Mouse (Mus musculus) A20 (cell line): ENCODE results near the gene A530084C06Rik.
A peak's percentile ranks its signal among the peaks of the same experiment; 100 is the strongest.

Experiments
- DNase-seq: peaks from one replicate; pipeline ENCODE4 v3.0.0-alpha.2; 2011; ENCODE audit warnings: low read depth, low spot score

Gene A530084C06Rik

DNA sequence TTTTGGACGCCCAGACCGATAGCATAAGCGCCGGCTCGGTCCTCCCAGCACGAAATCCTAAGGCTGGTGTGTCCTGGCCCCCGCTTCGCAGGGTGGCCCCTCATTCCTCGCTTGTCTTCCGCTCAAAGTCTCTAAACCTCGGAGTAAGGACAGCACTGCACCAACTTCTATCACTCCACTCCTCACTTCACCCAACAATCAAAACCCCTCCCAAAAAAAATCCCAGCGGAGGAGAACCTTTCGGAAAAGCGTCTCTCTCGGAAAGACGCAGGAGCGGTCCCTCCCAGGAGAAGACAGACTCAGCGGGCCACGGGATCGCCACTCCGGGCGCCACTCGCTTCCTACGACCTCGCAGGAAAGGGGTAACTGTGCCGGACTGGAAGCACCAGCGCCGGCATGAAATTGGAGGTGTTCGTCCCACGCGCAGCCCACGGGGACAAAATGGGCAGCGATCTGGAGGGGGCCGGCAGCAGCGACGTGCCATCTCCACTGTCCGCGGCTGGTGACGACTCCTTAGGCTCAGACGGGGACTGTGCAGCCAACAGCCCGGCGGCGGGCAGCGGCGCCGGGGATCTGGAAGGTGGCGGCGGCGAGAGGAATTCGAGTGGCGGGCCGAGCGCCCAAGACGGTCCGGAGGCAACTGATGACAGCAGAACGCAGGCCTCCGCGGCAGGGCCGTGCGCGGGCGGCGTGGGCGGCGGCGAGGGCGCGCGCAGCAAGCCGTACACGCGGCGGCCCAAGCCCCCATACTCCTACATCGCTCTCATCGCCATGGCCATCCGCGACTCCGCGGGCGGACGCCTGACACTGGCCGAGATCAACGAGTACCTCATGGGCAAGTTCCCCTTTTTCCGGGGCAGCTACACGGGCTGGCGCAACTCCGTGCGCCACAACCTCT lies at the start of gene A530084C06Rik:
TSS of gene A530084C06Rik (minus strand) at position 813 of the 898 bp plus-strand sequence.
- no peak for DNase-seq

DNA sequence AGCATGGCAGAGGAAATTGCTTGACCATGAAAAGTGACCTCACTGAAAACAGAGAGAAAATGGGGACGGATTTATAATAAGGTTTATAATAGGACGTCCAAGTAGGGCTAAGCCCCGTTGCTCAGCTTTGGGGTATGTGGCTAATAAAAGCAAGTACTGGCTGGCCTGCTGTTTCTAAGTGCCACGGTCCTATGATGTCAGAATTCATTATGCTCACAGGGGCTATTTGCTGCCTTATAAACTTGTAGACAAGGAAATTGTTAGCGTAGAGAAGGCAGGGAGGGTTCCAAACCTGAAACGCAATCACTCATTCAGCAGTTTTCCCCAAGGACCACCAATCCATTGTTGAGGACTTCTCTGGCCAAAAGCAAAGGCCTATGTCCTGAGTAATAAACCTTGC lies 44.8 kb upstream of the A530084C06Rik start:
- no peak for DNase-seq

DNA sequence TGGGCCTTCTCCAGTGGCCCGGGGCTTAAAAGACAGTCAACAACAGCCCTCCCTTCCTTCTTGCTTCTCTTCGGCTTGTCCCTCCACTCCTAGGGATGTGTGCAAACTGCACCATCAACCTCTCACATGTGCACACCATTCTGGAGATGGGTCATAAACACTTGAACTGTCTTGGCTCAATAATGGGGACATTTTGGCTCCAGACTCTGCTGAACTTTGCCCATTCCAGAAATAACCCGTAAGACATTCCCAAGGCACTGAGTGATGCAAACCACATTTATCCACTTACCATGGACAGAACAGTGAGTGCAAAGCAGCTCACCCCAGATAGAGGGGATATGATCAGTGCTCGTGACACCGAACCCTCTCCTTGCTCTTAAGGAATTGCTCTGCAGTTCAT lies 40.4 kb upstream of the A530084C06Rik start:
- no peak for DNase-seq

DNA sequence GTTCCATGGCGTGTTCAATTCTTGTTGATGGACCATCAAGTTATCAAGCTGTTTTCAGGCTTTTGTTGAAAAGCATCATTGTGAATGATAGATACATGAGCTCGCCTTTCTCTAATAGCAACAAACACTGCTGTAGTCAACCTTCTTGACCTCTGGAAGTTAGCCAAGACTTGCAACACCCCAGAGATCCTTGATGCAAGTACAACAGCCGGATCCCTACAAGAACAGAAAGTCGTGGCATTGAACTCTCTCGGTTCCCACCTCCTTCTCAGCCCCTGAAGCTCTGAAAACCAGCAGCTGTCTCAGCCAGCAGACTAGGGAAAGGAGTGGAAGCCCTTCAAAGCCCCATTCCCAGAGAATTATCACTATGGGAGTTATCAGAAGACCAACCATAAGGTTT lies 28.2 kb upstream of the A530084C06Rik start:
- DNase-seq, result no peak

DNA sequence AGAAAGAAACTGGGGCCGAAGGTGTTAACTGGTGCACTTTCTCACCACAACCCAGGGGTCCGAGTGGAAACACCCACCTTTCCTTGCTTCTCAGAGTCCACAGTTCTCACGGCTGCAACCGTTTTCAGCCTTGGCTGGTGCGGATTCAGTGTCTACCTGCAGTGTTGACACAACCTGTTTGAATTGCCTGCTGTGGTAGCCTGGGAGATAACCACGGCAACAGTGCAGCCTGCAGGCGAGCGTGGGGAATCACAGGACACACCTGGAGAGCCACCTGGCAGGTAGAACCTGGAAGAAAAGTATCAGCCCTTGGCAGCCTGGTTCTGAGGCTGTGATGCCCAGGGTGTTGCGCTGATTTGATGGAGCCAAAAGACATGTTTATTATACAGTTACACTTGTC lies 20.7 kb upstream of the A530084C06Rik start:
- DNase-seq, result peak; percentile 8

DNA sequence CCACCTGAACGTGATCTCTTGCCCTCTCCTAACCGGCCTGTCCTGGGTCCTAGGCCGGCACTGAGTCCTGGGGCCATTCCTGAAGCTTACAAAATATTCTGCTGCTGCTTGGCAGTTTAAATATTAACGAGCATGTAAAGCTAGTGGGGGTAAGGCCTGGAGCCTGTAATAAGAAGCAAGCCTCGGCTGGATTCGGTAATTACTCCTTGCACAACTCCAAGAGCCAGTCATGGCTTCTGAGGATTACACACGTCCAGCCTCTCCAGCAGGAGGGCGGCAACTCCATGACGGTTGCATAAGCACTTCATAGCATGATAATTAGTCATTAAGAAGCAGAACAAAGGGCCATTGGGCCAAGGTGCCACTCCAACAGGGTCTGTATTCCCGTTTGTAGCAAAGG lies 19.3 kb upstream of the A530084C06Rik start:
- DNase-seq, result no peak

DNA sequence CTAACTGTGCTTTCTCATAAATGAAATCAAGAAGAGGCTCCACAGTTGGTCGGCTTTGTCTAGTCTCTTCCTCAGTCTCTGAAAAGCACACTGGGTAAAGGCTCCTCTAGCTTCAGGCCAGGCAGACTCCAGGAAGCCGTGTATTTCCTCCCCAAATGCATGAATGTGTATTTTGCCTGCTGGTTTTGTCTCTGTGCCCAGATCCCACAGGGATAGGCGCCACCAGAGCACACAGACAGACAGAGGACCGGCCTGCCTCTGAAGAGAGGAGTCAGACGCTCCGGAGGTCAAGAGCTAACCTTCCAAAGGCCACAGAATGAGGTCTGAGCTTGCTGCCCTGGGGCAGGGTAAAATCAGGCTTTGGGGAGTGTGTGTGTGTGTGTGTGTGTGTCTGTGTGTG lies 18.4 kb upstream of the A530084C06Rik start:
- no peak for DNase-seq

DNA sequence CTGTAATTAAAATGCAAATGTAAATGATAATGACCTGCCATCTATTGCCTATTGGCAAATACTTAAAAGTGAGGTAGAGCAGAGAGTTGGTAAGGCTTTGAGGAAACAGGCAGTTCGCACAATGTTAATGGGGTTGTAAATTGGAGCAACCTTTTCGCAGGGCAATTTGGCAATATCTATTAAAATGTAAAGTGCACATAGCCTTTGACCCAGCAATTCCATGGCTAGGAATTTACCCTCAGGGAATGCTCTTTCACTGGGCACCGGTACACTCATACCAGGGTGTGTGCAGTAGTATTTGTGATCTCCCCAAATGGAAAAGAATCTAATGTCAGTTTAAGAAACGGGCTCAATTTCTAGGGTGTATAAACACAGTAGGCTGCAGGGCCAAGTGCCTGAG lies 17.6 kb upstream of the A530084C06Rik start:
- no peak for DNase-seq

DNA sequence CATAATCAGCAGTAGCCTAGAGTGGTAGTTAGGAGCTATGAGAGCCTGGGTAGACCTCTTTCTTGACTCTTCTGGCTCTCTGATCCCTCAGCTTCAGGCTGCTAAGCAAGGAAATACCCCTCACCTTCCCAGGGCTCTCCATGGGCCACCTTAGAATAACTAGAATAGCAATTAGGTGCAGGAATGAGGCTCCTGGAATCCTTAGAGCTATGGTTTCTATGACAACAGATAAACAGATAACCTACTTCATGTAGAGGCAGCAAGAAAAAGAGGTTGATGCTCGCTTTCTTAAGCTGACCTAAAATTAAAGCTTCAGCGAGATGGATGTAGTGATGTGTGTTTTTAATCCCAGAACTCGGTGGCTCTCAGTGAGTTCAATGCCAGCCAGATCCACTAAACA lies 15.5 kb upstream of the A530084C06Rik start:
- DNase-seq, result no peak

DNA sequence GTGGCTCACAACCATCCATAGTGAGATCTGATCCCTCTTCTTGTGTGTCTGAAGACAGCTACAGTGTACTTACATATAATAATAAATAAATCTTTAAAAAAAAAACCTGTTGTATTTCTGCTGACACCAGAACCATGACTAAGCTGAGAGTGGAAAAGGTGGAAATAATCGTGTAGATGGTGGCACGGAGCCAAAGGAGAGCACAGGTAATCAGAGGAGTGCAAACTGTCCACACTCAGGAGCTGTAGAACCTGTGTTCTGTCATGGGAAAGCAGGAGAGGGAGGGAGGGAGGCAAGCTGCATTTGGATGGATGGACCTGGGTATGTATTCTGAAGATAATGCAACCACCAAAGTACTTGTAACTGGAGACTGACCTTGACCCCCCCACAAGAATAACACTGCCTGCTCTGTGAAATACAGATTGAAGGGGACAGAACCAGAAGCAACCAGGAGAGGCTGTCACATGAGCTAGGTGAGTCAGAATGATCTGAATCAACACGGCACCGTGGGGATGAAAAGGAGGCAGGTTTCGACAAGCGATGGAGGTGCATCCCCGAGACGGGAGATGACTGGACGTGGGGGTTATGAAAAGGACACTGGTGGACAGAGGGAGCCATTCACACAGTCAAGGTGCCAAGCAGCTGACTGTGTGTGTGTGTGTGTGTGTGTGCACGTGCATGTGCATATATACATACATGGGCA lies 13.8 kb upstream of the A530084C06Rik start:
- no peak for DNase-seq

DNA sequence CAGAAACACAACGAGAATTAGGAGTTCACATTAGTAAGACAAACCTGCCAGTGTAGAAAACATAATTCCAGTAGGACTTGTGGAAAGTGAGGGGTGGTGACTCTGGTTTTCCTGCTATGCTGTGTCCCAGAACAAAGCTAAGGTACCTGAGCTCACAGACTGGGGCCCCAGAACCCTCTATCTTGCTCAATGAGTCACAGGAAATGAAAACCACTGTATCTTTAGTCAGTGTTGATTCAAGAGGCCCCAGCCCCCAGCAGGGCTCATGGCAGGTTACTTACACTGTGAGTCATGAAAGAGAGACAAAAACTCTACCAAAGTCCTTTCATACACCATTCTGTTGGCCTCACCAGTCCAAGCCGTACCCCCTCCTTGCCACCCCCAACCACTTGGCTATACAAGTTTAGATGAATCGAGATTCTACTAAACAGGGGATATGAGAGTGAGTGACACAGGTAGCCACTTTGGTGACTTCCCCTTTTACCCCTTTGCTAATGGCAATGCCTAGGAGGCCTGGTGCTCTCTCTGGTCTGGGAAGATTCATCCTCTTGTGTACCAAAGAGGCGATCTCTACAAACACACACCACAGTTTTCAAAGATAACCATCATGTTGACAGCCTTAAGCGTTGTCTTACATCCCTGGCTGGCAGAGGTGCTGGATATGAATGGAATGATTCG lies 8.6 kb upstream of the A530084C06Rik start:
- peak; percentile 42 for DNase-seq

DNA sequence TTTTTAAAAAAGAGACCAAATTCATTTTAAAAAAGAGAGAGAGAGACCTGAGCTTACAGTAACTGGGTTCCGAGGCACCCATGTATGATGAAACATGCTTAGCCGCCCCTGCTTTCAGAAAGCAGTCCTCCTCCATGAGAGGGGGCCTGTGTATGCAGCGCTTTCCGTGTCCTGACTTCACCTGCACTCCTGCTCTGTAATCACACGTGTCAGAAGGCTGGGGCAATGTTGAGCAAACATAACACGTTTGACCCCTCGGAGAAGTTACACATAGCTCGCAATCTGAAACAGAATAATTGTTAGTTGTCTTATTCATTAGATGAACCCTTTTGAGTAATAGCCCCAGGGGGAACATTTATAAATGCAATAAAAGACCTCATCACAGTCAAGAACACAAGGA lies 8.0 kb upstream of the A530084C06Rik start:
- no peak for DNase-seq

DNA sequence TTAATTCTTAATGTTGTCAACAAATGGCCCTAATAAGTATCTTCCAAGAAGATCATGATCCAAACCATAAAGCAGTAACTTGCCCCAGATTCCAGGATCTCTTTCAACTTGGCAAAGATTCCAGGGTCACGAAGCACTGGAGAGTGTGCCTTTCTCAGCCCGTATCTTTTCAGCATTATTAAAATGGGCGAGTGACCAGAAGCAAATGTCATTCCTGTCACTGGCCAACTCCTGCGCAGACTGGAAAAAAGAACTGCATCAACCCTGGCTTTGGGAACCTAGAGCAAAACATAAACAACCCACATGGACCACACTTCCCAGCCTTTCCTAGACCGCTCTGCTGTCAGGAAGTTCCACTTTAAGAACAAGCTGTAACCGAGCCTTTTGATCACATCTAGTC lies 5.3 kb upstream of the A530084C06Rik start:
- DNase-seq, result no peak

DNA sequence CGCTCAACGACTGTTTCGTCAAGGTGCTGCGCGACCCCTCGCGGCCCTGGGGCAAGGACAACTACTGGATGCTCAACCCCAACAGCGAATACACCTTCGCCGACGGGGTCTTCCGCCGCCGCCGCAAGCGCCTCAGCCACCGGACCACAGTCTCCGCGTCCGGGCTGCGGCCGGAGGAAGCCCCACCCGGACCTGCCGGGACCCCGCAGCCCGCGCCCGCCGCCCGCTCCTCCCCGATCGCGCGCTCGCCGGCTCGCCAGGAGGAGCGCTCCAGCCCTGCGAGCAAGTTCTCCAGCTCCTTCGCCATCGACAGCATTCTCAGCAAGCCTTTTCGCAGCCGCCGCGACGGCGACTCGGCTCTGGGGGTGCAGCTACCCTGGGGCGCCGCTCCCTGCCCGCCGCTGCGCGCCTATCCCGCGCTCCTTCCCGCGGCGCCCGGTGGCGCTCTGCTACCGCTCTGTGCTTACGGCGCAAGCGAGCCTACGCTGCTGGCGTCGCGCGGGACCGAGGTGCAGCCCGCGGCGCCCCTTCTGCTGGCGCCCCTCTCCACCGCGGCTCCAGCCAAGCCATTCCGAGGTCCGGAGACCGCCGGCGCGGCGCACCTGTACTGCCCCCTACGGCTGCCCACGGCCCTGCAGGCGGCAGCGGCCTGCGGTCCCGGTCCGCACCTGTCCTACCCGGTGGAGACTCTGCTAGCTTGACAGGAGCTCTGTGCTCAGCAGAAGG lies 449 bp upstream of the A530084C06Rik start:
- no peak for DNase-seq

DNA sequence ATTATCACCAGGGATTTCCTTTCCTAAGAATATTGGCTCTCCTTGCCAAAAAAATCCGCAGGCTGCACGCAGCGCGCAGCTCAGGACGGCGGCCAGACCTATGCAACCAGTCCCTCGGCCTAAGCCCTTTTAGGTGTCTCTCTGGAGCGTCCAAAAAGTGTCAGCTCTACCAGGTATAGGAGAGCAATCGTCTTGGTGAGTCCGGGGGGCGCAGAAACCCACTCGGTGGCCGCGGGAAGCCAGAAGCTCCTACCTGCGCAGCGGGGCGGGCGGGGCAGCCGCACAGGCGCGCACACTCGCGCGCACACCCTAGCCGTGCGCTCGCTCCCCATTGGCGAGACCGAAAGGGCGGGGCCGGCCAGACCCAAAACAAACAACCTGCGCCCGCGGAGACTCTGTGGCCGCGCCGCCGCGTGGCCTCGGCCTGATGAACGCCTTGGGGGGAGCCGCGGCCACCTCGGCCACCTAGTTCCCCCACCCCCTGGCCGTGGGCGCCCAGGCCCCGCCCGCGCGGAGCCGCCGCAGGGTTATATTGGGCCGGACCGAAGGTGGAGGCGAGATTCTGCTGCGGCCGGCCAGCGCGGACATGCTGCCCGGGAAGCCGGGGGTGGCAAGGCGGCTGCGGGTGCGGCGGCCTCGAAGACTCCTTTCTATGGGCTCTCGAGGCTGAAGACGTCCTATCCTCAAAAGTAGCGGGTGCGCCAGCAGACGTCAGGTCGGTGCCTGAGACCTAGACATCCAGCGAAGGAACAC lies 1.2 kb downstream of the A530084C06Rik start:
- peak; percentile 26 for DNase-seq

DNA sequence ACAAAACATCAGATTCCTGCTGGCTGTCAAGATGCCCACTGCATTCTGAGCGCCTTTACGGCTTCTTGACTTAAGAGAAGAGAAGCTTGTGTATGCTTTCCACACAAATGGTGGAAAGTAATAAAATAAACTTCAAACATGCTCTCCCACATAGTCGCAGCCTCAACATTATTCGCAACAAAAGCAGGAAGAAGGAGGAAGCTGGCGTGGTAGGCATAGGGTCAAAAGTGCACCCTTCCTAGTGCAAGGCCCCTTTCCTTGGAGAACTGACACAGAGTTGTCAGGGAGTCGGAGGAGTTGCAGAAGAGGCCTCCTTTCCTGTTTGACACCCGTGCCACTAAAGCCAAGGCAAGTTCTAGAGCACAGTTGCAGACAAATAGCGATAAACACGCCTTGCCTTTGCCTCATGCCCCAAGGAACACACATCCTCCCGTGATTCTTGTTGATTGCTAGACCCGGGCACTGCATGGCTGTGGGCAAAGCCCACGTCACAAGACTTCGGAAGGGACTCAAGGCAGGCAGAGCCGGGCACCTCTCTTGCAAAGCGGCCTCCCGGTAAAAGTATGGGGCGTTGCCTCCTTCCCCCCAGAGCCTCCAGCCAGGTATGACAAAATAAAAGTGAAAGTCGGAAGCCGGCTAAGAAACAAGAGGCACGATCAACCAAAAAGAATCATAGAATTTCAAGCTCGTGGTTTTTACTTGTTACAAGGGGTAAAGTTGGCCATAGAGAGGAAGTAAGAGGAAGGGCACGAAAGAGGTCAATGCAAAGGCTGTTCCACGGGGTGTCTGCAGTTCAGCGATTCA lies 2.0 kb downstream of the A530084C06Rik start:
- DNase-seq, result peak; percentile 16

DNA sequence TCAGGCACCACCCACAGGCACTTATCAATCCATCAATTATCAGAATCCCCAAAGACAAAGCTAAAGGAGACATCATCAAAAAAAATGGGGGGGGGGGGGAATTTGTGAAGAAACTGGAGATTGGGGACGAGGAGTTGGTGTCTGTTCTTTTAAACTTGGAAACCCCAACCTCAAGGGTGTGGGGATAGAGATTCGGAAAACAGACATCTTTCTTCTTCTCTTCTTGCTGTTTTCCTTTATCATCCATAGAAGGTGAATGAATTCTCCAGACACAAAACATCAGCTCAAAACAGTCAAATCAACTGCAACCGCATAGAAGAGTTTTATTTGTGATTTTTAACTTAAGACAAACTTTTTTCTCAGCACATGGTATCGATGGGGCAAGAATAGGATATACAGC lies 3.3 kb downstream of the A530084C06Rik start, which contains the start of gene Foxq1:
TSS of gene Foxq1 (plus strand) at position 301 of the 400 bp plus-strand sequence.
- no peak for DNase-seq

DNA sequence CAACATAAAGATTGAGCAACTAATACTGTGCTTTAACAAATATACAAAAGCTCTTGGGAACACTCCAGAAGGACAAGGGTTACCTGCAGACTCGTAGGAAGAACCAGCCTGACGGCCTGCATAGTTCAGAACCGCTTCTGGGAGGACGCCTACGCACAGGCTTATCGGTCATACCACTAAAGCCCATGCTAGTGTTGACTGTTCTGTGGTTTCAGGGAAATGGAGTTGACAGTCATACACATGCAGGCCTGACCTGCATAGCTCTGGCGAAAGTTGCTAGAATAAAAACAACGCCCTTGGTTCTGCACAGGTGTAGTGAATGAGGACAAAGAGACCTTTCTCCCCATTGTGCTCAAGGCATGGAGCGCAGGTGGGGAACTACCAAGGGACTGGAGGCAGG lies 11.5 kb downstream of the A530084C06Rik start:
- DNase-seq, result no peak

DNA sequence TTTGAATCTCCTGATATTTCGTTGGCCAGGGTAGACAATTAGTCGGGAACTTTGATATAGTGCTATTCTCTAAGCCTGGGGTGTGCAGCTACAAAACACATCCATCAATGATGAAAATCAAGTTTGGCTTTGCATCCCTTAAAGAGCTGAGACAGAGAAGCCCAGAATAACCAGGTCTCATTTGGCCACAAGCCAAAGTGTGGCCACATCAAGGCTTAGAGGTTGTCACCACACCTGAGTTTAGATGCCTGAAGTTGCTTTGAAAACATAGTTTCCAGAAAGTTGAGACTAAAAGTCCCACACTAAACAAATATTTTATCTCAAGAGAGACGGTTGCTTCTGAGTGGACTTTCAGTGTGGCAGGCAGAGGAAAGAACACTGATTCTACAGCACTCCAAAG lies 11.9 kb downstream of the A530084C06Rik start:
- no peak for DNase-seq

DNA sequence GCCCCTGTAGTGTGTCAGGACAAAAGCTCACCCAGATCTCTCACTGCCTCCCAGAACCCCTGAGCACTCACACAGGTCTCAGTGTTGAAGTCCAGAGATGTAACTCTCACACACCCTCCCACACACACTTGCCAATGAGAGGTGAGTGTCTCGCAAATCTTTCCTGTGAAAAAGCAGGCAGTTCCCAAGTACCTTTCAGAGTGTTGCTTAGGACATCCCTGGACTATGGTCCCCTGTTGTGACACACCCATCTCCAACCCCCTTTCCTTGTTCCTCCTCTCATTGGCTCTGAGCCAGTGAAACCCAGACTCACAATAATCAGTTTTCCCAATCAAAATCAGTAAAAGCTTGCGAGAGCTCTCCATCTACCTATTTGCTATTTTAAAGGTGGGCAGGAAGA lies 12.3 kb downstream of the A530084C06Rik start:
- DNase-seq, result no peak
